Mouse (Mus musculus) olfactory bulb, adult 2 months (tissue): ENCODE data around the gene Sh3pxd2a.

Experiments used
- CTCF ChIP-seq: fragments of 200-500 bp; IDR thresholded peaks from 2 replicates; pipeline ENCODE4 v1.5.1; 2012; ENCODE audit warnings: low read depth, mild to moderate bottlenecking, low read length, moderate library complexity; ENCODE audit not compliant: insufficient read depth
- POLR2A ChIP-seq: fragments of 200-500 bp; IDR thresholded peaks from 2 replicates; pipeline ENCODE4 v1.6.1; 2012; ENCODE audit warnings: mild to moderate bottlenecking, low read depth, low read length, moderate library complexity; ENCODE audit not compliant: insufficient read depth

- TF ChIP-seq POLR2A (no peak), CTCF (no peak)
Observed at GRCm38 (mm10) chr19:47461386-47461785, 2.8 kb downstream of the Sh3pxd2a start.
